Mouse (Mus musculus) natural killer cell, adult 2 months (primary cell): Measurements from ENCODE around the gene Tpo.

ENCODE experiments used
- DNase-seq, 2 experiments: peaks; one replicate each; pipeline ENCODE4 v3.0.0; 2022; ENCODE audit warnings: low spot score in 2 of 2

Tpo gene

DNA sequence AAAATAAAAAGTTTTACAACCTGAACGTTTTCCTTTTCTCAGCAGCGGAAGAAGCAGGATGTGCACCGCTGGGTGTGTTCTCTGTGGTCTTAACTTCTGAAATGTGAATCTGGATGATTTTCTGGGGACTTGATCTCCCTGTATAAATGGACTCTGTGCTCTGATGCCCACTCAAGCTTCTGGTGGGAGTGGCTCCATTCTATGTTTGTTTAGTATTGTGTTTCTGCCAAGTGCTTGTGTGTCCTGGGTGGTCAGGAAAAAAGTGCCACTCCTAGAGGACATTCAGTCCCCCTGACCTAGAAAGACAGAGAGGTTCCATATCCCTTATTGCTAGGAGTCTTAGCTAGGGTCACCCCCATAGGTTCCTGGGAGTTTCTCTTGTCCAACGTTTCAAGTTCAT, at the start of gene Tpo:
Gene Tpo (minus strand): TSS at position 101 of the 400 bp plus-strand sequence.
- no peak for DNase-seq

DNA sequence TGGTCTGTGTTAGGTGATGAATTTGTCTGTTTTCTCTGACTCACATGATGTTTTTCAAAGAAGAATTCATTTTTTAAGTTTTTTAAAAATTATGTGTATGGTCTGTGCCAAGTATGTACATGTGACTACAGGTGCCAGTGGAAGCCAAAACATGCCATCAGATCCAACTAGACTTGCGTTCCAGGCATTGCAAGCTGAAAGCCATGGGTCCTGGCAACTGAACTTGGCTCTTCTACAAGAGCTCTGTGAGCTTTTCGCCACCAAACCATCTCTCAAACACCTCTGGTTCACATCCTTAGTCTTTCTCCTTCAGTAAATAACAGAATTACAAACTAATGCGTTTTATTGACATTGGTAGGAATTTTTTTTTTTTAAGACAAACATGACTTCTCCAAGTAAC, 49.3 kb upstream of the Tpo start:
- no peak for DNase-seq

DNA sequence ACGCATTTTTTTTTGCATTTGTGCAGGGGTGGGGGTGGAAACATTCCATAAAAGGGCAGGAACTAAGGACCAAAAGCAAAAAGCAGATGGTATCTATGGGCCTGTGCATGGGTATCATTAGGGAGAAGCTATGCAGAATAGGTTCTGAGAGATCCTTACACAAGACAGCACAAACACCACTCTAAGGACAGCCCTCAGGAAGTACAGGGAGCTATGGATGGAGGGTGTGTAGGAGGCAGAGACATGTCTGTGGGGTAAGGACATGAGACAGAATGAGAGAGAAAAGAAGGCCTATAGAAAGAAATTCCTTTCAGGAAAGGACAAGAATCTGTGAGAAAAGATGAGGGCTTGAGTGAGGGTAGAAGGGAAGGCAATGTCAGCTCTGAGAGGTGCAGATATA, 47.2 kb upstream of the Tpo start:
- DNase-seq: no peak

DNA sequence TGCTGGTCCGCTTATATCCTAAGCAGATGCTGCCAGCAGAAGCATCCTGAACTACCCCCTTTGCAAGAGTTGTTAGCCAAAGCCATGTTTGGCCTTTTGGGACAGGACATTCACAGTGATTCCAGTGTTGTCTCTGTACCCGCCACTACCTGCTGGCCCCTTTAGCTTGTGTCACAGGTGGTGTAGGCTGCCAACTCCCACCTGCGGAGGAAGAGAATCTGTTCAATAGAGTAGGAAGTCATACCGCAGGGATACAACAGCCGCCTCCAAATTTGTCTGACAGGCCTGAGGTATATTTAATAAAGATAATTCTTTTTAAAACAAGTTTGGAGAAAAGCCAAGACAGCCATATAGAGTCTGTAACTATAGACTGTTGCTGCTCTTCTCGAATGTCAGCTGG, 45.5 kb upstream of the Tpo start:
- no peak for DNase-seq

DNA sequence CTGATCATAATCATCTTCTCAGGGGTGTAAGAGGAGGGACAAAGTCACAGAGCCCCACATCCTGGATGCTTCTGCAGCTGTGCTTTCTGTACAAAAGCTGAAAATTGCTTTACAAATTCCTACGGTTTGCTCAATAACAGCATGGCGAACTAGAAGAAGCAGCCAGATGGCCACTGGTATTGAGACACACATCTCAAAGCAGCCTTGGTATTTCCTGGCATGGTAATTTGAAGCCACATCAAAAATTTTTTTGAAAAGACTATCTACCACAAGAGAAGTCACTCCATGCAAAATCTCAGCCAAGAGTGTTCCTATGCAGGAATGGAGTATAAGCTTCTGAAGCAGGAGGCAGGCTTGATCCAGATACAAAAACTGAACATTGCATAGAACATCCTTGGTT, 45.1 kb upstream of the Tpo start:
- DNase-seq: no peak

DNA sequence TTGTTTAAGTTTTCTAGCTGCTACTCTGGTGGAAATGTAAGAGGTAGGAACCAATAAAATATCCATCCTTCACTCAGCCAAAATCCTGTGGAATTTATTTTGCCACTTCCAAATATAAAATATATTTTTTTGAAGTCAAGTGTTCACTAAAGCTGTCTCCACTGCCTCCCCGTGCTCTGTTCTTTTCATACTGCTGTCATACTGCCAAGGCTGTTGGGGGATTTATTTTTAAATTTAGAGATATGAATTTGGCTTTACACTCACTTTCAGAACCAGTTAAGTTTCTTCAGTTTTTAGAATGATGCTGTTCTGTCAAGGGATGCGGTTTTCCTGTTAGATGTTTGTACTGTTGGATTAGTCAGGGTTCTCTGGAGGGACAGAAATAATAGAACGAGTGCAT, 36.1 kb upstream of the Tpo start:
- no peak for DNase-seq

DNA sequence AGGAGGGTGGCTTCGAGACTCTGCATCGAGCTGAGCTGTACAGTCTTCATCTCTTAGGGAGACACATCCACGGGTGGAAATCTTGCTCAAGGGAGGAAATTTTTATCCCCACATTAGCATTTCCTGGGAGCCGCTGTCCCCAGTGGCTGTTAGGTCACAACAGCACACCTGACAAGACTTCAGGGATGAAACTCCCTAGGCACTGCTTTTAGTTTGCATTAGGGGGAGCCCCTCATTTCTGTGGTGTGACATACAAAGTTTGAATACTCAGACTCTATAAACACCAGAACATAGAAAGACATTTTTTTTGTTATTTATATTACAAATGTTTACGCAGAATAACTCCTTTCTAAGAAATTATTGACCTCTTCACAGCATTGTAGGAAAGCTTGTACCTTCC, 32.1 kb upstream of the Tpo start:
- no peak for DNase-seq

DNA sequence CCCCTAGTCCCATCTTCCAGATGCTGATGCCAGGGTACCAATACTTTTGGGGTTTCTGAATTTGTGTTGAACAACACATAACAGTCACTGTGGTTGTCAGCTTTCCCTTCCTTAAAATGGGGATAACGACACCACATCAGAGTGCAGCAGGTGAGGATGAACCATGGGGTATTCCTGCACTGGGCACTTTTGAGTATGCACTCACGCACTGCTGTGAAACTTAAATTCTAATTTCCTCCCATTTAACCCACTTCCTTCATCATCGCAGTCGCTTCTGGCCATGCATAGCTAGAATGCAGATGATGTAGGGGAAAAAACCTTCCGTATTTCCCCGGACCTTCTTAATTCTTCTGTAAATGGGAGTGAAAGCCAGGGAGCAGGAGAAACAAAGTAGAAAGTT, 31.6 kb upstream of the Tpo start:
- DNase-seq: no peak

DNA sequence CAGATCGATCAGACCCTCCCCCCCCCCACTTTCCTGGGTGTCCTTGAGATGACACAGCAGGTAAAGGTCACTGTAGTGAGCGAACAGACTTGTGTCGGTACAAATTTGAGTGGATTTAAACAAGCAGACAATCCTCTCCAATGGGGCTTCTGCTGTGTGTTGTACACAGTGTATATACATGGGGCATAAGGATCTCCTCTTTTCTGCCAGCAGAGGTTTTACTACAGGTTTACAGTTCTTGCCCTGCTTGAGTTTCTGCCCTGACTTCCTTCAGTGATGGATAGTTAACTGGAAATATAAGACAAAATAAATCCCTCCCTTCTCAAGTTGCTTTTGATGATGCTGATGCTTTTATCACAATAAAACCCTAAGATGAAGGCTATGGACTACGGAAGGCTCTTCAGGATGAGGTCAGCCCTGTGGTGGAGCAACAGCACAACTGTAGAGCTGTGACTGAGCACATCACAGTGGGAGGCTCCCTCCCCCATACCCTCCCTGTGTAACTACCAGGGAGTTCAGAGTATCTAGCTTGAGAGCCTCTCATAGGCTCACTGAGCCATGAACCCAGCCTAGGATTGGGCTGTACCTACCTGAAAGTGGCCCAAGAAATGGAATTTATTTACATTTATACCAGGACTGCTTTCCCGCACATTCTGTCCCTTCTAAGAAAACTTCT, 29.4 kb upstream of the Tpo start:
- DNase-seq: no peak

DNA sequence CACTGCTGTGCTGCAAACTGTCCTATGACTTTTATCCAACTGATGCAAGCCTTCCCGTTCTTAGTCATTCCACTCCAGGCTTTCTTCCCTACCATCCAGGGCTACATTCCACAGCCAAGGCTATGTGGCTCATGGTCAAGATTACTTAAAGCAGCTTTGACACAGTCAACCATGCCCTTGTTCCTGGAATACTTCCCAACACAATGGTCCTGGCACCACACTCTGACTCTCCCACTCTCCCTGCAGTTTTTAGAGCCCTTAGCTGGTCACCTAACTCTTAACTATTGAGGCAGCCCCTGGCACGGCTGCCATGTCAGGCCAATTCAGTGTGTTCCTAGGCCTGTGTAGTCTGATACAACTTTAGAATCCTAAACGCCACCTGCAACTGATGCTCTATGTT, 28.1 kb upstream of the Tpo start:
- no peak for DNase-seq

DNA sequence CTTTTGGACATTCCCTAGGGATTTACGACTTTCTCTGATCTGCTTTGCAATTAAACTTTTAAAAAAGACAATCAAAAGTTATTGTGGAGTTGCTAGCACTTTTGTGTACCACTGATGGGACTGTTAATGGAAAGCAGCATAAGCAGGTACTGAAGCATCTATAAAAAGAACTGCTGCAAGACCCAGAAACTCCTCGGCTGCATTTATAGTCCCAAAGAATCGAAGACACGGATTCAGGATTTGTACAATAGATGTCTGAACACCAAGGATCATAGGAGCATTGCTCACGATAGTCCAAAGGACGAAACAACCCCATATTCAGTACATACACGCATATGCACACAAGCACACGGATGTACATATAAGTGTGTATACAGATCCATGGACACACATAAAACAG, 27.4 kb upstream of the Tpo start:
- no peak for DNase-seq

DNA sequence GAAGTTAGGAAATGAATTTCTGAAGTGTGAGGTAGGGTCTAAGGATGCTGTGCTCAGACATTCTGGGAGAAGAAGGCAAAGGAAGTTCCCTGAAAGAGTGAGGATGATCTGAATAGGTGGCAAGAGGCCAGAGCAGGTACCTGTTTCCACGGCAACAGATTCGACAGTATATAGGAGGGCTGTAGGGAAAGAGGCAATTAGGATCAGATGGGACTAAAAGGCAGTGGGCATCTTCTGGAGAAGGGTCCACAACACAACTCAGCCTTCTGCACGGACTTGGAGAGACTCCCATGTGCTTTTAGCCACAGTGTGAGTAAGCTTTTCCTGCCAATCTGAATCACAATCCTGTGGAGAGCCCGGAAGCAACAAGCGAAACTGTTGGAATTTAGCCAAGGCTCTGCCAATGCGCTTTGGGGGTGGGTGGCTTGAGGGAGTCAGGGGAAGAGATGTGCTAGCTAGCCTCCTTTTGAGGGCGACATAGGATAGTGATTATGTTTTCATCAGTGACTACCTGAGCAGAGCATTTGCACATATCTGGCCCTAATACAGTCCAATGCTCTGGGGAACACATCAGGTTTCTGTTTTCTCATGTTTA, 21.8 kb upstream of the Tpo start:
- no peak for DNase-seq

DNA sequence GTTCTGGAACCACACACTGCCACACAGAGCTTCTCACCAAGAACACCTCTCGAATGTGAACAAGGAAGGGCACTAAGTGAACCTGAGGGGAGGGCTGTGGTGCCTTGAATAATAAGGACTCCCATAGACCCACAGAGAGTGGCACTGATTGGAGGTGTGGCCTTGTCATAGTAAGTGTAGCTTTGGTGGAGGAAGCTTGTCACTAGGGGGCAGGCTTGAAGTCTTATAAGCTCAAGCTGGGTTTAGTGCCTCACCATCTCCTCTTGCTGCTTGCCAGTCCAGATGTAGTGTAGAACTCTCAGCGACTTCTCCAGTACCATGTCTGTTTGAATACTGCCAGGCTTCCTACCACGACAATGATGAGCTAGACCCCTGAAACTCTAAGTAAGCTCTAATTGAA, 9.7 kb upstream of the Tpo start:
- no peak for DNase-seq

DNA sequence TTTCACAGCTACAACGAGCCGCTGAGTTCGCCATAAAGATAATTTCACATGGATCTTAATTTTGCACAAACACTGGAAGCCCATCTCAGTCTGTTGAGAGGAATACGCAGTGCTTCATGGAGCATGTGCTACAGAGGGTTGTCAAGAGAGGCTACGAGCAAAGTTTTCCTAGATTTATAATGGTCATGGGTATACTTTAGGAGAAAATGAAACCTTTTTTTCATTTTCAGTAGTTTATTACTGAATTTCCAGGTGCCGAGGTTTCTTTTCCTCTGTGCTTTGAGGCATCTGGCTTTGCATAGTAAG, 3.1 kb downstream of the Tpo start:
- no peak for DNase-seq

DNA sequence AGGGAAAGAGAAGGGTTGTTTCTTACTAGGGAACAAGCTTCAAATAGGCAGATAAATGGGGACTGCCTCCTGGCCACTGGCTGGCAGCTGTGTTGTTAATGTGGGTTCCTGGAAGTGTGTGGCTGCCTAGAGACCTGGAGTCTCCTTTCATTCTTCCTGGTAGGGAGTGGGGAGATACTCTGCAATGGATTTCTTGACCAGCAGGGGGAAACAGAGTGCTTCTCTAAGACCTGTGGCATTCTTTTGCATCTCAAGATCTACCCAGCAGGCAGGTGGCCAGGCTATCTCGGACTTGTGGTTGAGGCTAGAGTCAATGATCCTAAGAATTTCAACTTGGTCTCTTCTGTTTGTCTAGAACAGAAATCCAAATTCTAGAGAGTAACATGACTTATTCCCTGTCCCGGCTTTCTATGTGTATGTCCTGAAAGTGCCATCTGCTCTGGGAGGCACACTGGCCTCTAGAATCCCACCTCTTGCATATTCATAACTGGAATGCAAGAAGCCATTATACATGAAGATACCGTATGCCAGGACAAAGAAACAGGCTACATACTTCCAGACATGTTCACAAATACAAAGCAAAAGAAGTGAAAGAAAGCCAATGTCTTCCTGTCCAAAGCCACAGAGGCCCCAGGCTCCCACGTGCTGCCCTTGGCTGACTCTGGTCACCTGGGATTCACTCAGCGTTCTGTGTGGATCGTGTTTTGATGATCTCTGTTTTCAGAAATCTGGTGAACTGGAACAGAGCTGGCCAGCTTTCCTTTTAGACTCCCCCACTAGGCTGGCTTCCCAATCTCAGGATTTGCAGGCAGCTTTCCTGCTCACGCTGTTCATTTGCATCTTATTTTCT, 3.6 kb downstream of the Tpo start:
- no peak for DNase-seq

DNA sequence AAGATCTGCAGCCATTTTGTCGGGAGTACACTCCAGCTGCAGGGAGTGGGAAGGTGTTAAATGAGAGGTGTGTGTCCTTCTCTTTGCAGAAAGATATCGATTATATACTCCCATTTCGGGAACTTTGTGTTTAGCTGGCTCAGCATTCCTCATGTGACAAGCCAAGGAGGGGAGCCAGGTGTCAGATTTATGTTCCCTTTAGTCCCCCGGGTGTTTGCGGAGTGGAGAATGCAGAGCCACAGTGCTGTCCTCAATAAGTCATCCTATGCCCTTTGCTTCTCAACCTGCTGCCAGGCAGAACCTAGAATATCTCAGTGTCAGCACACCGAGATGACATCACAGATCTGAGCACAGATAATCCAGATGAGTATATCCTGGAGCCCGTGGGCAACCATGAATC, 10.1 kb downstream of the Tpo start:
- no peak for DNase-seq

DNA sequence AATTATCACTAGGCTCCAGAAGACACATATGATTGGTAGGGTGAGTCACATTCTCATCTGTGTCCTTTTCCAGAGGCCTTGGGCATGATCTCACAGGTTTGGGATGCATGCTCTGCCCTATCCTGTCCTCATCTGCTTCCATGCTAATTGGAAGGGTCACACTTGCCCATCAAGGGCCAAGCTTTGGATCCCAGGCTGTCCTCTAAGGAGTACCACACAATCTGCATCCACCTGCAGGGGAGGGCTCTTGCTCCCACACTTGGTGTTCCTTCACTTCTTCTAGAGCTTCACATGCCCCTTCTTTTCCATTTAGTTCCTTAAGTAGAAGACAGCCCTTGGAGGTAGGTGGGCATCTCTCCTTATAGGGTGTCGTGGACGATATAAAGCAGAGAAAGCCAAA, 20.2 kb downstream of the Tpo start:
- no peak for DNase-seq

DNA sequence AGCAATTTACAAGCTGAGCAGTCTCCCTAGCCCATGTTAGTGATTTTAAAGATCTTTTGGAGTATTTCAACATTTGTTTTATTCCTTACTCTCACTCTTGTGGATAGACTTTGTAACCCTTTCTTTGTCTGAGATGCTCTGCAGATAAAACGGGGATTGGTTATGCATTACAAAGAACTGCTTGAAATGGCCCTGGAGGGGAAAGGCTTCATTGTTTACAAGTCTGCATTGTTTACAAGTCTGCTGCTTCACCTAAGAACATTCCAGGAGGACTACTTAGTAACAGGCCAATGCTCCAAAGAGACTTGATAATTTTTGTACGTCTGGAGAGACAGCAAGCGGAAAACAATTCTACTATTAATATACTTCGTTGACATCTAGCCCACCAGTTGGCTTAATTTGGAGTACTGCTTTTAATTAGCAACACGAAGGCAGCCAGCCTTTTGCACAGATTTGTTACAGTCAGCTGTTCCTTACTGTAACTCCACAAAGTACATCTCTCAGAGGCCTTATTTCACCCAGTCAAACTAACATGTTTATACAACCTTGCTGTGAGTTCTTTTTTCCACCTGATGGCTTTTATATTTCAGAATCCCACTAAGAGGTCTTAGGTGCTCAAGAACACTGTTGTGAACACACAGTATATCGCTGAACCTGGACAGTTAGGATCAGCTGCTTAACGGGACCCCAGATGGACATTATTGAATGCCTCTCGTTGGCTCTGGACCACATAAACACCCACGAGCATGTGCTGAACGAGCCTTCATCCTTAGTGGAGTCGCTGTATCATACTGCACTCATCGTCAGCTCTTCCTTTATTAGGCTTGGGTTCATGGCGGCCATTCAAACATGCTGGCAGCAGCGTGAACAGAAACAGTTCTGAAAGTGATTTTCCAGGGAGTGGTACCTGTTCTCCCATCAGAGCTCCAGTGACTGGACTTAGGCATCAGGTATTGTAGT, 22.5 kb downstream of the Tpo start:
- no peak for DNase-seq

DNA sequence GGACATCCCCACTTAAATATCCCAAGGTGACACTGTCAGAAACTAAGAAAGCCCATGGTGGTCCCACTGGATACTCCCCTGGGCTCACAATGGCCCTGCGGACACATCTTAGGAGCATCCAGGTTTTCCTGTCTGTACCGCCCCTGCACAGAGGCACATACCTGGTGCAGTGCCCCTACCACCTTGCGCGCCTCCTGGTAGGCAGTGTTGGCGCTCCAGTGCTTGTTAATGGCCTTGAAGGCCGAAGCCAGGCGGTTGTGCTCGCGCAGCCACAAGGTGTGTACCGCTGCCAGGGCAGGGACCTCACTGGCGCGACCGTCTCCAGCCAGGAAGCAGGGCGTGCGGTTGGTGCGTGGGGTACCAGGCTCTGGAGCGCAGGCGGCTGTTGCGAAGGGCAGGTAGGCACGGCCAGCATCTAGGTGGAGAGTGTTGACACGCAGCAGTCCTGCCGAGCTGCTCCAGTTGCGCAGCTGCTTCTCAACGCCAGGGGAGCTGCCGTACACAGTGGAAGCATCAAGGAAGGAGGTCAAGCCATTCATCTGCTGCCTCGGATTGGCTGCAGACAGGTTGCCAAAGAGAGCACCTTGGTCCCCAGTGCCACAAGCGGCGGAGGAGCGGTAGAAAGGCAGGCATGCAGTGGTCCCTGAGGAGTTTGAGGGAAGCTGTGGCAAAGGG, 29.4 kb downstream of the Tpo start:
- DNase-seq: no peak

DNA sequence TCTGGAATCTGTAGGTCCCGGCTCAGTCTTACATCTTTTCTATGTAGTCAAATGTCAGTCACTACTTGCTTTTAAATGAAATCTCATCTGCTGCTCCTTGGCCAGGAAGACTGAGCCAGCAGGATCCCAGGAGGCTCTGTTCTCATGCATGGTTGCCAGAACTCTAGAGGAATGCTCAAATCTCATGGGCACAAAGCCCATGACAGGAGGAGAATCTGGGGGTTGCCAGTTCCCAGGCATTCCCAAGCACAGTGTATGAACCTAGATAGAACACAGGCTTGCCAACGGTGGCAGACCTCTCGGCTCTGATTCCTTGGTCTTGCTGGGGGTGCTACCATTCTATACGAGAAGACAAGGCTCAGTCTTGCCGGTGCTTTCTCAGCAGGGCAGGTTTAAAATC, 40.3 kb downstream of the Tpo start:
- no peak for DNase-seq

DNA sequence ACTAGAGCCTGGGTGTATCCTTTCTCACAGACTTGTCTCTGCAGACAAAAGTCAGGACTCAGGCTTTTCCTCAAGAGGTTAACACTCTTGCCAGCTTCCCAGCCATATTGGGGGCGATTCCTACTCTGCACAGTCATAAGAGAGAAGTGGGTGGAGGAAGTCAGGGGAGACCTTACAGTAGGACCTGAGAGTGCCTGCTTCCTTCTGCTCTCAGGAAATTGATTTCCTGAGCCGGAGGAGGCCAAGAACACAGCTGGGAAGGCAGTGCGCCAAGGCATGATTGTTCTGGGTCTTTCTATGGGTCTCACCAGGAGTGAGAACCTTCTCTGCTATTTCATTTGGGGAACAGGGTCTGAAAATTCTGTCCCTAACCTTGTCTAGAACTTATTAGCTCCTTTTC, 48.5 kb downstream of the Tpo start:
- no peak for DNase-seq

DNA sequence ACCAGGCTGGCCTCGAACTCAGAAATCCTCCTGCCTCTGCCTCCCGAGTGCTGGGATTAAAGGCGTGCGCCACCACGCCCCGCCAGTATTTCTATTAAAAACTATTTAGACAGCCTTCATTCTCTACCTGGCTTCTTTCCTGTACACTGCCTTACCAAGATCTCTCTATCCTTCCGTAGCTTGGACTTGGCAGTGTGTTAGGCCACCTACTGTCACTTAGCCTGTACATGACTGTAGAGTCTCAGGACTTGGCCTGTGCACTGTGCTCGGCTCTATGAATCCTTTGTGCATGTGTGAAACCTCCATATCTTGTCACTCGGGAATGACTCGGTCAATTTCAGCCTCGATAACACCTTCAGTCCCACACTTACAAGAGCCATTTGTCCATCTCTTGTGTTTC, 55.4 kb downstream of the Tpo start:
- DNase-seq: no peak
